Mouse (Mus musculus): ENCODE measurements around the gene Pappa.

DNA sequence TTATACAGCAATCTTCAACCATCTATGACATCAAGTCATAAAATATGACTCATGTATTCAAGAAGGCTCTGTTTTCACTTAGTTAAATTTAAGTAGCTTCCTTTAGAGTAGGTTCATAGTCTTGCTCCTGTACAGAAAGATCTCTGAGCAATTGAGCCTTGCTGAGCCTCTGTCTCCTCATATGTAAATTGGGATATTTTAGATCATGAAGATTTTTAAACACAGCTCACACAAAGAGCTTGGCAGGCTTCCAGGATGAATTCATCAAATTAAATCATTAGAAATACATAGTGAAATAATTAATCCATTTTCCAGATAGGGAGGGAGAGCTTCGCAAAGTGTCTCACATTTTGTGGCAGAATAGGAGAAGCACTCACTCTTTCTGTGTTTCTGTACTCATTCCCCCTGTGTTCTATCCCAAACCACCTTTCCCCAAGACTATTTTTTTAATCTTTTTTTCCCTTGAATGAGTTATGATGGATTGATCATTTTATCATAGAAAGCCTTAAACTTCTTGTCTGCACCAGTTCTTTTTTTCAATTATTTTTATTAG lies 149.4 kb downstream of the Pappa start:
- TF ChIP-seq POLR2A (IDR thresholded peaks at IDR 0.05; ENCODE audit: borderline replicate concordance, low read depth, low read length) (no peak), CTCF (IDR thresholded peaks at IDR 0.05; ENCODE audit: low read depth, low read length) (no peak)
